In the genomic region with DNA sequence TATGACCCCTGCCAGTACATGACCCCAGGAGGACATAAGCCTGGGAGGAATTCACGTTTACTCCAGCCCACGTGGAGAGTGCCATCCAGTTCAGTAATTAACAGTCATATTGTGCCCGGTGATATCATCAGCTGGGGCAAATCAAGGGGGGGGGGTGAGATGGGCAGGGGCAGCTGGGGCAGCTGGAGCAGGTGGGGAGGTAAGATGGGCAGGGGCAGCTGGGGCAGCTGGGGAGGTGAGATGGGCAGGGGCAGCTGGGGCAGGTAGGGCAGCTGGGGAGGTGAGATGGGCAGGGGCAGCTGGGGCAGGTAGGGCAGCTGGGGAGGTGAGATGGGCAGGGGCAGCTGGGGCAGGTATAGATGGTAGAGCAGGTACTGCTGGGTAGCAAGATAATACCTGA, we compare ENCODE assay signal across 23 mouse cellular contexts. TPM values are rescaled to one million over a fixed set of nuclear protein-coding genes. Genes with fewer than 3 reads are reported as not detected.
DNase-seq lines count a peak whose midpoint lies in the region; ATAC-seq and TF ChIP-seq lines count a peak whose summit lies in the region.
"Not testable (repeated sequence)": the region's sequence is repeated elsewhere in the genome, so short reads cannot be mapped to it uniquely, and the experiment has no call there.
"Had no signal": no experiment of that assay in that cellular context is flagged by ENCODE, and none has a peak within 500 bp of the region (broad histone marks: within the 10 kb centered on the region; RNA-seq: fewer than 3 reads in every experiment).

No protein-coding gene starts in this region.

- peak overlapping the region; percentile 69 for H3K27ac ChIP-seq in bone marrow macrophage, adult 2 months (ENCODE audit: insufficient read depth, low read depth, low read length)
- peak overlapping the region; percentile 49; the same call in 1 of the 2 replicates for H3K27ac ChIP-seq in intestine, embryonic 16.5 days (ENCODE audit: low read length)
- H3K27ac ChIP-seq in layer of hippocampus, adult 2 months, result peak overlapping the region; percentile 82; the same call in 1 of the 2 replicates
- peak overlapping the region; percentile 60 for H3K27ac ChIP-seq in macrophage
- peak overlapping the region; percentile 7; the same call in 1 of the 2 replicates for H3K27ac ChIP-seq in stomach, embryonic 14.5 days (ENCODE audit: low read length)
- H3K27ac ChIP-seq in stomach, embryonic 16.5 days (ENCODE audit: low read length), result peak overlapping the region; percentile 75; the same call in 1 of the 2 replicates

- not testable (repeated sequence) for H3K36me3 ChIP-seq in intestine, embryonic 16.5 days (ENCODE audit: control insufficient read depth, insufficient read depth, low read length); macrophage (ENCODE audit: inconsistent target); stomach, embryonic 14.5 days (ENCODE audit: control insufficient read depth, insufficient read depth, low read length); stomach, embryonic 16.5 days (ENCODE audit: control insufficient read depth, insufficient read depth, low read length)

- H3K4me2 ChIP-seq in intestine, embryonic 16.5 days (ENCODE audit: low read depth, low read length); stomach, embryonic 14.5 days (replicated peaks; ENCODE audit: low read depth, low read length); stomach, embryonic 16.5 days (ENCODE audit: low read depth, low read length): not testable (repeated sequence)

- H3K4me3 ChIP-seq in bone marrow macrophage, adult 2 months (ENCODE audit: insufficient read depth, low read length); intestine, embryonic 16.5 days (ENCODE audit: low read length); layer of hippocampus, adult 2 months; macrophage (ENCODE audit: inconsistent target); stomach, embryonic 14.5 days (ENCODE audit: low read depth, low read length); stomach, embryonic 16.5 days (replicated peaks; ENCODE audit: low read length): not testable (repeated sequence)

- H3K4me1 ChIP-seq in bone marrow macrophage, adult 2 months (ENCODE audit: control insufficient read depth, insufficient read depth, low read length), result peaks cover 15% of the 10 kb centered on the region
- H3K4me1 ChIP-seq in intestine, embryonic 16.5 days (ENCODE audit: control insufficient read depth, insufficient read depth, low read length), result peaks cover 15% of the 10 kb centered on the region
- H3K4me1 ChIP-seq in stomach, embryonic 14.5 days (ENCODE audit: control insufficient read depth, insufficient read depth, low read length), result peaks cover 14% of the 10 kb centered on the region
- peaks cover 17% of the 10 kb centered on the region for H3K4me1 ChIP-seq in stomach, embryonic 16.5 days (ENCODE audit: control insufficient read depth, insufficient read depth, low read length)

- not testable (repeated sequence) for H3K9me3 ChIP-seq in intestine, embryonic 16.5 days (ENCODE audit: control insufficient read depth, low read length); stomach, embryonic 14.5 days (ENCODE audit: control insufficient read depth, low read depth, low read length); stomach, embryonic 16.5 days (replicated peaks; ENCODE audit: control insufficient read depth, low read length)

- TF ChIP-seq CTCF in bone marrow macrophage, adult 2 months (IDR thresholded peaks at IDR 0.05; ENCODE audit: low read depth, low read length); layer of hippocampus, adult 2 months (conservative IDR thresholded peaks at IDR 0.05): not testable (repeated sequence)

- not testable (repeated sequence) for H3K79me2 ChIP-seq in macrophage (ENCODE audit: inconsistent target)

- DNase-seq in layer of hippocampus, adult 2 months (ENCODE audit: low spot score in 2 of 2), result not testable (repeated sequence)

- H3K9ac ChIP-seq in intestine, embryonic 16.5 days (ENCODE audit: low read depth, low read length); stomach, embryonic 14.5 days (replicated peaks; ENCODE audit: low read depth, low read length); stomach, embryonic 16.5 days (ENCODE audit: low read length): not testable (repeated sequence)

- not testable (repeated sequence) for H3K27me3 ChIP-seq in intestine, embryonic 16.5 days (replicated peaks; ENCODE audit: control insufficient read depth, insufficient read depth, low read length); stomach, embryonic 14.5 days (ENCODE audit: control insufficient read depth, insufficient read depth, low read length); stomach, embryonic 16.5 days (ENCODE audit: control insufficient read depth, insufficient read depth, low read length)

- 47% methylated on average over 3 of the region's 3 CpGs for WGBS in intestine, embryonic 16.5 days
- WGBS in macrophage (ENCODE audit: missing documents), result 63% methylated on average over 3 of the region's 3 CpGs
- WGBS in stomach, embryonic 14.5 days, result 66% methylated on average over 3 of the region's 3 CpGs
- WGBS in stomach, embryonic 16.5 days, result 53% methylated on average over 3 of the region's 3 CpGs

- ATAC-seq in intestine, embryonic 16.5 days; stomach, embryonic 14.5 days (ENCODE audit: insufficient number of reproducible peaks, insufficient read depth, low FRiP score, low read depth); stomach, embryonic 16.5 days (ENCODE audit: insufficient read depth, low FRiP score): not testable (repeated sequence)

- TF ChIP-seq POLR2A in bone marrow macrophage, adult 2 months (IDR thresholded peaks at IDR 0.05; ENCODE audit: borderline replicate concordance, low read depth, low read length), result not testable (repeated sequence)

RNA-seq across cellular contexts. Expression of a gene that starts 22.1 kb away (rescaled TPM):
- not detected in 2 replicates for polyA plus RNA-seq in bone marrow macrophage, adult 2 months (2012; ENCODE audit: insufficient read depth, insufficient read length, missing spikeins)
- not detected in 2 replicates for polyA plus RNA-seq in intestine, embryonic 16.5 days (2015; fragmentation: Nextera tagmentation; extraction: Ambion mirVana)
- not detected for total RNA-seq in layer of hippocampus, adult 2 months (2021)
- not detected for total RNA-seq in macrophage (2018; cell fraction: chromatin; rRNA removed)
- not detected for total RNA-seq in macrophage (2018; cell fraction: cytosol; rRNA removed)
- total RNA-seq in macrophage (2018; cell fraction: nucleus; rRNA removed), result not detected
- not detected in 3 replicates for polyA plus RNA-seq in macrophage (2018)
- polyA plus RNA-seq in stomach, embryonic 14.5 days (2014; fragmentation: Nextera tagmentation; extraction: Ambion mirVana), result not detected in 2 replicates
- polyA plus RNA-seq in stomach, embryonic 16.5 days (2015; fragmentation: Nextera tagmentation; extraction: Ambion mirVana), result not detected in 2 replicates
- total RNA-seq: adrenal gland, adult 18-20 months; adrenal gland, adult 8-10 months; adrenal gland, postnatal 14 days; adrenal gland, postnatal 36 days; common myeloid progenitor, adult 5-6 weeks; G1E had no signal
- polyA plus RNA-seq: activated CD4-positive, CD25-positive, alpha-beta regulatory T cell, adult 4 months; brain, embryonic 14.5 days; CD4-positive, CD25-positive, alpha-beta regulatory T cell, adult 4 months; embryonic facial prominence, embryonic 11.5 days; embryonic facial prominence, embryonic 13.5 days; embryonic facial prominence, embryonic 15.5 days; erythroblast, embryonic 14.5 days; forebrain, embryonic 10.5 days; forebrain, embryonic 12.5 days; forebrain, embryonic 16.5 days; G1E; Patski had no signal

RNA-seq across cellular contexts. Expression of a gene that starts 39.4 kb away (rescaled TPM):
- 10.8 and 14.3 TPM in 2 replicates for polyA plus RNA-seq in bone marrow macrophage, adult 2 months (2012; ENCODE audit: insufficient read depth, insufficient read length, missing spikeins)
- polyA plus RNA-seq in intestine, embryonic 16.5 days (2015; fragmentation: Nextera tagmentation; extraction: Ambion mirVana), result 4.1 TPM in 2 replicates
- 10 to 100 TPM; 72.0 to 84.1 TPM for total RNA-seq in layer of hippocampus, adult 2 months (2021)
- 10 to 100 TPM in 8 of 26 experiments, 1 to 10 TPM in 18; 1.8 to 16.3 (median 7.2) TPM for total RNA-seq in macrophage (2018; cell fraction: chromatin; rRNA removed)
- total RNA-seq in macrophage (2018; cell fraction: cytosol; rRNA removed), result 10 to 100 TPM in 9 of 26 experiments, 1 to 10 TPM in 17; 5.0 to 17.8 (median 8.7) TPM
- 10 to 100 TPM in 12 of 26 experiments, 1 to 10 TPM in 14; 4.2 to 22.1 (median 9.6) TPM for total RNA-seq in macrophage (2018; cell fraction: nucleus; rRNA removed)
- 6.7 to 9.5 TPM (median 8.9 TPM) in 3 replicates for polyA plus RNA-seq in macrophage (2018)
- 9.8 and 11.1 TPM in 2 replicates for polyA plus RNA-seq in stomach, embryonic 14.5 days (2014; fragmentation: Nextera tagmentation; extraction: Ambion mirVana)
- polyA plus RNA-seq in stomach, embryonic 16.5 days (2015; fragmentation: Nextera tagmentation; extraction: Ambion mirVana), result 5.0 and 6.9 TPM in 2 replicates

RNA-seq across cellular contexts. Expression of a gene that starts 52.9 kb away (rescaled TPM):
- 64.4 and 64.9 TPM in 2 replicates for polyA plus RNA-seq in bone marrow macrophage, adult 2 months (2012; ENCODE audit: insufficient read depth, insufficient read length, missing spikeins)
- 90.8 and 107 TPM in 2 replicates for polyA plus RNA-seq in intestine, embryonic 16.5 days (2015; fragmentation: Nextera tagmentation; extraction: Ambion mirVana)
- total RNA-seq in layer of hippocampus, adult 2 months (2021), result 10 to 100 TPM; 51.1 to 54.9 TPM
- 100 to 1,000 TPM in 15 of 26 experiments, 10 to 100 TPM in 11; 40.9 to 207 (median 119) TPM for total RNA-seq in macrophage (2018; cell fraction: chromatin; rRNA removed)
- 10 to 100 TPM; 19.5 to 49.5 (median 40.8) TPM for total RNA-seq in macrophage (2018; cell fraction: cytosol; rRNA removed)
- 100 to 1,000 TPM in 7 of 26 experiments, 10 to 100 TPM in 19; 32.2 to 191 (median 68.2) TPM for total RNA-seq in macrophage (2018; cell fraction: nucleus; rRNA removed)
- 38.8 to 85.1 TPM (median 48.0 TPM) in 3 replicates for polyA plus RNA-seq in macrophage (2018)
- 79.1 and 80.2 TPM in 2 replicates for polyA plus RNA-seq in stomach, embryonic 14.5 days (2014; fragmentation: Nextera tagmentation; extraction: Ambion mirVana)
- polyA plus RNA-seq in stomach, embryonic 16.5 days (2015; fragmentation: Nextera tagmentation; extraction: Ambion mirVana), result 98.8 and 99.1 TPM in 2 replicates

RNA-seq across cellular contexts. Expression of a gene that starts 53.0 kb away (rescaled TPM):
- 85.0 and 105 TPM in 2 replicates for polyA plus RNA-seq in bone marrow macrophage, adult 2 months (2012; ENCODE audit: insufficient read depth, insufficient read length, missing spikeins)
- polyA plus RNA-seq in intestine, embryonic 16.5 days (2015; fragmentation: Nextera tagmentation; extraction: Ambion mirVana), result 419 and 484 TPM in 2 replicates
- total RNA-seq in layer of hippocampus, adult 2 months (2021), result 10 to 100 TPM; 93.6 to 98.0 TPM
- 10 to 100 TPM in 25 of 26 experiments, 1 to 10 TPM in 1; 9.3 to 75.6 (median 18.2) TPM for total RNA-seq in macrophage (2018; cell fraction: chromatin; rRNA removed)
- total RNA-seq in macrophage (2018; cell fraction: cytosol; rRNA removed), result 100 to 1,000 TPM in 9 of 26 experiments, 10 to 100 TPM in 17; 69.7 to 126 (median 94.2) TPM
- 10 to 100 TPM; 11.8 to 86.2 (median 39.3) TPM for total RNA-seq in macrophage (2018; cell fraction: nucleus; rRNA removed)
- 67.3 to 311 TPM (median 228 TPM) in 3 replicates for polyA plus RNA-seq in macrophage (2018)
- polyA plus RNA-seq in stomach, embryonic 14.5 days (2014; fragmentation: Nextera tagmentation; extraction: Ambion mirVana), result 613 and 635 TPM in 2 replicates
- polyA plus RNA-seq in stomach, embryonic 16.5 days (2015; fragmentation: Nextera tagmentation; extraction: Ambion mirVana), result 370 and 425 TPM in 2 replicates

Comparison
In these comparisons a context has a peak if more than half of its experiments do, and no peak if none do; other contexts are left out.
1. H3K27ac ChIP-seq: peak in every context shown above with its lines; median percentile 82 in layer of hippocampus, adult 2 months; 75 in stomach, embryonic 16.5 days; 69 in bone marrow macrophage, adult 2 months; 60 in macrophage; 49 in intestine, embryonic 16.5 days; 7 in stomach, embryonic 14.5 days.